Mouse (Mus musculus) kidney, embryonic 16.5 days (tissue): ENCODE data around the gene Lrrc28. TPM values are rescaled to one million over a fixed set of nuclear protein-coding genes. Genes with fewer than 3 reads are reported as not detected.
A peak's percentile ranks its signal among the peaks of the same experiment; 100 is the strongest.

Source experiments
- ATAC-seq: fragments of 200-750 bp; cut with Nextera tagmentation; 2 replicates; pipeline ENCODE4 v1.8.0; 2017; ENCODE audit warnings: moderate TSS enrichment; ENCODE audit not compliant: low FRiP score, low TSS enrichment
- H3K27ac ChIP-seq: fragments of 300-500 bp; sonication (generic); 2 replicates; pipeline ENCODE4 v1.5.1; 2014; ENCODE audit warnings: low read length
- H3K27me3 ChIP-seq: fragments of 300-500 bp; sonication (generic); 2 replicates; pipeline ENCODE4 v1.6.1; 2014; ENCODE audit warnings: low read length, control low read depth, mixed read lengths; ENCODE audit not compliant: insufficient read depth
- H3K36me3 ChIP-seq: fragments of 300-500 bp; sonication (generic); 2 replicates; pipeline ENCODE4 v1.6.1; 2014; ENCODE audit warnings: low read length, control low read depth, mixed read lengths; ENCODE audit not compliant: insufficient read depth
- H3K4me1 ChIP-seq: fragments of 300-500 bp; sonication (generic); 2 replicates; pipeline ENCODE4 v1.6.1; 2014; ENCODE audit warnings: low read length, control low read depth, mixed read lengths; ENCODE audit not compliant: insufficient read depth
- H3K4me2 ChIP-seq: fragments of 300-500 bp; sonication (generic); replicated peaks from 2 replicates; pipeline ENCODE4 v1.6.1; 2014; ENCODE audit warnings: low read depth, low read length
- H3K4me3 ChIP-seq: fragments of 300-500 bp; sonication (generic); 2 replicates; pipeline ENCODE4 v1.5.1; 2014; ENCODE audit warnings: mild to moderate bottlenecking, low read length
- H3K9ac ChIP-seq: fragments of 300-500 bp; sonication (generic); replicated peaks from 2 replicates; pipeline ENCODE4 v1.6.1; 2014; ENCODE audit warnings: low read length
- H3K9me3 ChIP-seq: fragments of 300-500 bp; sonication (generic); 2 replicates; pipeline ENCODE4 v1.6.1; 2016; ENCODE audit warnings: low read length, control low read depth
- WGBS: fragments of 180-500 bp; shearing (Covaris S2); extraction: QIAGEN DNeasy Blood & Tissue Kit; methylation state at CpG from one replicate; pipeline ENCODE4 v1.1.7; 2014; 5-methylcytosine and 5-hydroxymethylcytosine counted together
- polyA plus RNA-seq: library from polyadenylated mRNA; unstranded; fragments of >200 nt; fragmentation: Nextera tagmentation; extraction: Ambion mirVana; gene quantifications from 2 replicates; pipeline ENCODE4 v1.2.1, GENCODE M21; 2015

Lrrc28 gene
- polyA plus RNA-seq, 1 experiment from 2014 or later: 14.4 TPM

DNA sequence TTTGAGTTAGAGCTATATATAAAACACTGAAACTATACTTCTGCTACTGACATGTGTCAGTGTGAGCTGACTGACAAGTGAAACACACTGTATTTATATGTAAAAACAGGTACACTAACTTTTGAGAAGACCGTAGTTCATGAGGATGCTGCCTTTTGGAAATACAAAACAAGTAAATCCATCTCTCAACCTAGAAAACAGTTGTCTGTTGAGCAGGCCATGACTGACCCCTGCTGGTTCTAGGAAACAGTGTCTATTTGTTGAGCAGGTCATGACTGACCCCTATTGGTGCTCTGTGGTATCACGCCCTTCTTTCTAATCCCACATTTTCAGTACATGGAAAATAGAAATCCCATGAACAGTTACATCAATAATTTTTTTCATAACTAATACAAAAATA, 14.3 kb downstream of the Lrrc28 start:
- peak; percentile 51; the same call in 1 of the 2 replicates for ATAC-seq
- 11% methylated on average over 2 of the region's 2 CpGs for WGBS
- no peak overlapping the region for H3K4me2 ChIP-seq
- no peak overlapping the region for H3K4me3 ChIP-seq
- H3K27ac ChIP-seq: no peak overlapping the region
- no peaks in the 10 kb centered on the region for H3K27me3 ChIP-seq
- no peak overlapping the region for H3K9ac ChIP-seq
- no peaks in the 10 kb centered on the region for H3K9me3 ChIP-seq
- H3K4me1 ChIP-seq: no peaks in the 10 kb centered on the region
- H3K36me3 ChIP-seq: peaks cover 4% of the 10 kb centered on the region; the same call in 1 of the 2 replicates

- WGBS: 39% methylated on average over 5 of the region's 5 CpGs
- ATAC-seq: no peak
- H3K9me3 ChIP-seq: no peaks in the 10 kb centered on the region
- no peak overlapping the region for H3K9ac ChIP-seq
- H3K4me1 ChIP-seq: no peaks in the 10 kb centered on the region
- no peak overlapping the region for H3K27ac ChIP-seq
- H3K27me3 ChIP-seq: no peaks in the 10 kb centered on the region
- H3K4me2 ChIP-seq: no peak overlapping the region
- H3K4me3 ChIP-seq: no peak overlapping the region
- peaks cover 4% of the 10 kb centered on the region; the same call in 1 of the 2 replicates for H3K36me3 ChIP-seq
These were observed 15.4 kb downstream of the Lrrc28 start for GRCm38 (mm10) chr7:67629681-67630080.

GRCm38 (mm10) chr7:67626671-67627070, 18.4 kb downstream of the Lrrc28 start:
- peaks cover 3% of the 10 kb centered on the region; the same call in 1 of the 2 replicates for H3K4me1 ChIP-seq
- 88% methylated on average over 5 of the region's 5 CpGs for WGBS
- H3K9ac ChIP-seq: no peak overlapping the region
- H3K27me3 ChIP-seq: no peaks in the 10 kb centered on the region
- no peaks in the 10 kb centered on the region for H3K9me3 ChIP-seq
- H3K4me3 ChIP-seq: no peak overlapping the region
- no peak for ATAC-seq
- H3K36me3 ChIP-seq: no peaks in the 10 kb centered on the region; the same call in 1 of the 2 replicates
- no peak overlapping the region for H3K4me2 ChIP-seq
- no peak overlapping the region for H3K27ac ChIP-seq

- Histone ChIP-seq H3K27me3 (no peaks in the 10 kb centered on the region), H3K4me3 (no peak overlapping the region), H3K4me1 (peaks cover 10% of the 10 kb centered on the region), H3K27ac (no peak overlapping the region), H3K9me3 (no peaks in the 10 kb centered on the region), H3K9ac (no peak overlapping the region), H3K4me2 (no peak overlapping the region), H3K36me3 (no peaks in the 10 kb centered on the region)
- WGBS: 77% methylated on average over 3 of the region's 3 CpGs
- no peak for ATAC-seq
These were observed 22.9 kb downstream of the Lrrc28 start for GRCm38 (mm10) chr7:67622151-67622550.

- WGBS: 56% methylated on average over 4 of the region's 4 CpGs
These were observed 25.2 kb downstream of the Lrrc28 start for GRCm38 (mm10) chr7:67619836-67620235.

GRCm38 (mm10) chr7:67618316-67618715, 26.8 kb downstream of the Lrrc28 start:
- ATAC-seq: peak; percentile 46; the same call in 1 of the 2 replicates
- no peak overlapping the region for H3K4me2 ChIP-seq
- H3K4me3 ChIP-seq: no peak overlapping the region
- no peaks in the 10 kb centered on the region for H3K36me3 ChIP-seq
- no peaks in the 10 kb centered on the region for H3K27me3 ChIP-seq
- no peak overlapping the region for H3K27ac ChIP-seq
- WGBS: 65% methylated on average over 3 of the region's 3 CpGs
- H3K4me1 ChIP-seq: peaks cover 37% of the 10 kb centered on the region
- H3K9me3 ChIP-seq: no peaks in the 10 kb centered on the region
- no peak overlapping the region for H3K9ac ChIP-seq

More at GRCm38 (mm10) chr7:67619836-67620235, 25.2 kb downstream of the Lrrc28 start:
- no peaks in the 10 kb centered on the region for H3K36me3 ChIP-seq
- no peaks in the 10 kb centered on the region for H3K9me3 ChIP-seq
- no peaks in the 10 kb centered on the region for H3K27me3 ChIP-seq
- no peak overlapping the region for H3K4me2 ChIP-seq
- no peak overlapping the region for H3K9ac ChIP-seq
- no peak overlapping the region for H3K27ac ChIP-seq
- H3K4me1 ChIP-seq: peaks cover 25% of the 10 kb centered on the region
- ATAC-seq: no peak
- no peak overlapping the region for H3K4me3 ChIP-seq

DNA sequence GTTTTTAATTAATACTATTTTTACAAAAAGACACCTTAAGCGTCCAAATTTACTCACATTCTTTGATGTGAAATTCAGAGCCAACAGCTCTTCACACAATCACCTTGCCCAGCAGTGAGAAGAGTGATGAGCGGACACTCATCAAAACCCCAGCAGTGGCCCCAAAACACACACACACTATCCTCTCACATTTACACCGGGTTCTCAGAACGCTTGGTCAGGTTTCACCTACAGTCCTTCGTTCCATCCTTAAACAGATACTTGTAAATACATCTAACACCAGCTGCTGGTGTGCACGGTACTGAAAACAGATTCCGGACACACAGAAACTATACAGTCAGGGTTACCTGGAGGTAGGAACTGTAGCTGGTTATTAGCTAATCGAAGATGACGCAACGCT, 27.4 kb downstream of the Lrrc28 start:
- H3K27me3 ChIP-seq: no peaks in the 10 kb centered on the region
- no peaks in the 10 kb centered on the region for H3K36me3 ChIP-seq
- no peak overlapping the region for H3K4me3 ChIP-seq
- WGBS: 71% methylated on average over 10 of the region's 10 CpGs
- no peak for ATAC-seq
- no peaks in the 10 kb centered on the region for H3K9me3 ChIP-seq
- H3K9ac ChIP-seq: no peak overlapping the region
- 0 out of 2 replicates have a peak overlapping the region, but pooled peaks have one; percentile 13 for H3K27ac ChIP-seq
- H3K4me1 ChIP-seq: peaks cover 37% of the 10 kb centered on the region
- no peak overlapping the region for H3K4me2 ChIP-seq

DNA sequence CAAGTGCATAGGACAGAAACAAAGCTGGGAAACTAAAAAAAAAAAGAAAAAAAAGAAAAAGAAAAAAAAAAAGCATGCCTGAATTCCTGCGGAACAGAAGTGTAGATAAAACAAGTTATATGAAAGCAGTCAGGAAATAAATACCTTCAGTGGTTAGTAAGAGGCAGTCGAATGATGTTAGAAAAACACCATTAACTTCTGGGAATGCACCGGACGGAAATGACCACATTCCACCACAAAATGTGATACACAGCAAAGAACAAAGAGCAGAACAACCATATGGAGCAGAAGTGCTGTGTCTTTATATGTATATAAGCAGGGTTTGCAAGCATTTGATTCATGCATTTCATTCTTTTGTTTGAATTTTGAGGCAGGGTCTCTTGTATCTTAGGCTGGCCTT, 28.2 kb downstream of the Lrrc28 start:
- 0 out of 2 replicates have a peak, but pooled peaks have one; percentile 47 for ATAC-seq
- Histone ChIP-seq H3K9me3 (no peaks in the 10 kb centered on the region), H3K36me3 (no peaks in the 10 kb centered on the region), H3K4me2 (no peak overlapping the region; the same call in 1 of the 2 replicates), H3K4me3 (no peak overlapping the region), H3K4me1 (peaks cover 34% of the 10 kb centered on the region), H3K27me3 (no peaks in the 10 kb centered on the region), H3K9ac (0 out of 2 replicates have a peak overlapping the region, but pooled peaks have one; percentile 22), H3K27ac (peak overlapping the region; percentile 93)
- 10% methylated on average over 4 of the region's 4 CpGs for WGBS

GRCm38 (mm10) chr7:67614464-67614861, 30.6 kb downstream of the Lrrc28 start:
- Histone ChIP-seq H3K4me3 (no peak overlapping the region), H3K27ac (peak overlapping the region; percentile 44; the same call in 1 of the 2 replicates), H3K9me3 (no peaks in the 10 kb centered on the region), H3K4me1 (peaks cover 34% of the 10 kb centered on the region), H3K4me2 (no peak overlapping the region), H3K9ac (no peak overlapping the region), H3K36me3 (no peaks in the 10 kb centered on the region), H3K27me3 (no peaks in the 10 kb centered on the region)
- 82% methylated on average over 7 of the region's 7 CpGs for WGBS
- ATAC-seq: no peak

- H3K36me3 ChIP-seq: no peaks in the 10 kb centered on the region
- peak; percentile 84; the same call in 1 of the 2 replicates for ATAC-seq
- no peaks in the 10 kb centered on the region for H3K27me3 ChIP-seq
- peak overlapping the region; percentile 44; the same call in 1 of the 2 replicates for H3K27ac ChIP-seq
- H3K9ac ChIP-seq: no peak overlapping the region
- no peak overlapping the region for H3K4me3 ChIP-seq
- H3K4me1 ChIP-seq: peaks cover 34% of the 10 kb centered on the region
- no peak overlapping the region; the same call in 1 of the 2 replicates for H3K4me2 ChIP-seq
- no peaks in the 10 kb centered on the region for H3K9me3 ChIP-seq
- WGBS: 55% methylated on average over 10 of the region's 10 CpGs
These were observed 31.1 kb downstream of the Lrrc28 start for GRCm38 (mm10) chr7:67613795-67614463.
